In the genomic region with DNA sequence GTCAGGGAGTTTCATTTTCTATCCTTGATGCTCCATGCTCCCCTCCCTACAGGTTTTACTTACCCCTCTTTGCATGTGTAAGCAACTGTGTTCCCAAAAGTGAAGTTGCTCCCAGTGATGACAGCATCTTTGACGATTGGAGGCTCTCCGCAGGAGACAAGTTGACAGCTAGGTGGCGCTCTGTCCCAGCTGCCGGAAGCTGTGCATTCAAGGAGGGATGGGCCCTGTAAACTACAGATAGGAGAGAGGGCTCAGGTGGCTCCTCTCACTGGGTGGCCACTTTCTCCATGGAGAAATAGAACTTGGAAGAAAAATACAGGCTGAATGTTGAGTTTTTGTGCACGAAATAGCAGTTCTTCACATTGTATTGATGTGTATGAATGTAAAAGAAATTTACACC, we compare ENCODE assay signal across 8 mouse cellular contexts.
A peak's percentile ranks its signal among the peaks of the same experiment; 100 is the strongest.
DNase-seq lines count a peak whose midpoint lies in the region; ATAC-seq and TF ChIP-seq lines count a peak whose summit lies in the region.

No protein-coding gene starts in this region.

- no peaks in the 10 kb centered on the region for H3K9me3 ChIP-seq in lung, embryonic 14.5 days (ENCODE audit: low read depth, low read length)

- DNase-seq in B cell, adult 2 months = peak; percentile 55 to 59
- peak; percentile 81 for DNase-seq in ZHBTc4 (ENCODE audit: low read depth, low spot score)
- DNase-seq in cerebellum, postnatal 36 days = peak; percentile 72 to 73
- DNase-seq in gastrocnemius, adult 8-10 months (ENCODE audit: low spot score in 2 of 2) = peak; percentile 10 to 24
- DNase-seq in kidney, postnatal 36 days = peak; percentile 55 to 89
- DNase-seq in lung, embryonic 14.5 days = peak; percentile 86
- peak; percentile 65 for DNase-seq in ovary, postnatal 36 days (ENCODE audit: low spot score)
- DNase-seq in thymus, postnatal 36 days = peak; percentile 73

- H3K9ac ChIP-seq in lung, embryonic 14.5 days = no peak overlapping the region

- H3K4me2 ChIP-seq in lung, embryonic 14.5 days = no peak overlapping the region

- peaks cover 12% of the 10 kb centered on the region for H3K36me3 ChIP-seq in lung, embryonic 14.5 days (ENCODE audit: insufficient read depth)

- peak; percentile 44; the same call in 1 of the 2 replicates for ATAC-seq in lung, embryonic 14.5 days (ENCODE audit: insufficient read depth)

- H3K4me3 ChIP-seq in lung, embryonic 14.5 days (ENCODE audit: low read depth, low read length) = no peak overlapping the region

- no peaks in the 10 kb centered on the region for H3K27me3 ChIP-seq in lung, embryonic 14.5 days (ENCODE audit: insufficient read depth, low read length)

- H3K4me1 ChIP-seq in lung, embryonic 14.5 days (ENCODE audit: insufficient read depth) = no peaks in the 10 kb centered on the region

- WGBS in lung, embryonic 14.5 days = 8% methylated on average over 5 of the region's 5 CpGs

- peak; percentile 92 for TF ChIP-seq CTCF in lung, embryonic 14.5 days (IDR thresholded peaks at IDR 0.05; ENCODE audit: low read depth)

- H3K27ac ChIP-seq in lung, embryonic 14.5 days (ENCODE audit: low read depth) = no peak overlapping the region

Comparison
In these comparisons a context has a peak if more than half of its experiments do, and no peak if none do; other contexts are left out.
1. DNase-seq: peak in every context shown above with its lines; median percentile 86 in lung, embryonic 14.5 days; 81 in ZHBTc4; 73 in thymus, postnatal 36 days; 72 in cerebellum, postnatal 36 days; 72 in kidney, postnatal 36 days; 65 in ovary, postnatal 36 days; 57 in B cell, adult 2 months; 17 in gastrocnemius, adult 8-10 months.